Mouse (Mus musculus) adipose tissue, adult 10 weeks (tissue): ENCODE measurements around the gene Matn1. TPM values are rescaled to one million over a fixed set of nuclear protein-coding genes. Genes with fewer than 3 reads are reported as not detected.

Source experiments
- polyA plus RNA-seq: library from polyadenylated mRNA; stranded (reverse); fragments of 350-450 nt; fragmentation: Illumina TruSeq; extraction: RNeasy Lipid Tissue Mini Kit (QIAGEN cat#74804); gene quantifications from one replicate; pipeline ENCODE4 v1.2.3, GENCODE M21; 2014; ENCODE audit warnings: low read depth, low replicate concordance

Matn1 gene
- polyA plus RNA-seq, result not detected

DNA sequence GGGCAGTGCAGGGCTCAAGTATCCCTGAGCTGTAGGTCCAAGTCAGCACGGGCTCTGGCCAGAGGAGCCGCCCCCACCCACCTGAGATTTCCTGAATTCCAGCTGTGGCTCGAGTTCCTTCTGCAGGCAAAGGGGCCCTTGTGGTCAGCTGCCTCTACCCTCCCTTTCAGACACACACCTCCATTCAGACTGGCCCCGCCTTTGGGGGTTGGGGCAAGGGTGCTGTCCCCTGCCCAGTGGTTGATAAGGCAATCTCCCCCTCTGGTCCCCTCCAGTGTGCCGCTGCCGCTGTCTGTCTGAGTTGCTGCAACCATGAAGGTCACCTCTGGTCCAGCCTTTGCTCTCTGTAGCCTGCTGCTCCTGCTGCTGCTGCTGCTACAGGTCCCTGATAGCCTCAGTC, at the start of gene Matn1:
Gene Matn1, plus strand, starts transcription at position 274 of the 400 bp plus-strand sequence.

DNA sequence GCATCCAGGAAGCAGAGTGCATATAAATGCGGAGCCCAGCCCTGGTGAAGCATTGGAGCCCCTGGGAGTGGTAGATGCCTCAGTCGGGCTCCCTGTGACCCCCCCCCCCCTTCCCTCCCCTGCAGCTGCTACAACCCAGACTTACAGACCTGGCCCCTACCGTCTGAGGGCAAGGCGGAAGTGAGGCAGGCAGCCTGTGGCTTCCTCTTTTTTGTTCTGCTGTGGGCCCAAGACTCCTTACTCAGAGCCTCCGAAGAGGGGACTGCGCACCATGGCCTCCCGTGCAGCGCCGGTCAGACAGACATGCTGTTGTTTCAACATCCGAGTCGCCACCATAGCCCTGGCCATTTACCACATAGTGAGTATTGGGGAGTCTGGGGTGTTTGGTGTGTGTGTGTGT, 31.1 kb upstream of the Matn1 start, which contains the start of gene Laptm5:
Gene Laptm5, plus strand, starts transcription at position 49 of the 400 bp plus-strand sequence.

Other genes starting within 250 kb of the Matn1 start
- 38.5 TPM for gene Sdc3, start 151.8 kb upstream of the Matn1 start, polyA plus RNA-seq
- gene Laptm5, start 31.3 kb upstream of the Matn1 start, polyA plus RNA-seq, result 53.9 TPM